Mouse (Mus musculus) intestine, embryonic 16.5 days (tissue): Measurements from ENCODE around the gene Sugp2. TPM values are rescaled to one million over a fixed set of nuclear protein-coding genes. Genes with fewer than 3 reads are reported as not detected.
A peak's percentile ranks its signal among the peaks of the same experiment; 100 is the strongest.

ENCODE experiments used
- ATAC-seq: fragments of 200-750 bp; cut with Nextera tagmentation; 2 replicates; pipeline ENCODE4 v1.8.0; 2017; ENCODE audit warnings: moderate TSS enrichment, moderate library complexity
- H3K27ac ChIP-seq: fragments of 300-500 bp; sonication (generic); 2 replicates; pipeline ENCODE4 v1.5.1; 2014; ENCODE audit warnings: mild to moderate bottlenecking, low read length
- H3K27me3 ChIP-seq: fragments of 300-500 bp; sonication (generic); replicated peaks from 2 replicates; pipeline ENCODE4 v1.6.1; 2014; ENCODE audit warnings: low read length, control low read depth, mixed read lengths; ENCODE audit not compliant: control insufficient read depth, insufficient read depth
- H3K36me3 ChIP-seq: fragments of 300-500 bp; sonication (generic); 2 replicates; pipeline ENCODE4 v1.6.1; 2014; ENCODE audit warnings: low read length, control low read depth; ENCODE audit not compliant: control insufficient read depth, insufficient read depth
- H3K4me1 ChIP-seq: fragments of 300-500 bp; sonication (generic); 2 replicates; pipeline ENCODE4 v1.6.1; 2014; ENCODE audit warnings: low read length, control low read depth, mixed read lengths; ENCODE audit not compliant: control insufficient read depth, insufficient read depth
- H3K4me2 ChIP-seq: fragments of 300-500 bp; sonication (generic); 2 replicates; pipeline ENCODE4 v1.6.1; 2014; ENCODE audit warnings: low read depth, low read length, control low read depth
- H3K4me3 ChIP-seq: fragments of 300-500 bp; sonication (generic); 2 replicates; pipeline ENCODE4 v1.5.1; 2014; ENCODE audit warnings: mild to moderate bottlenecking, low read length
- H3K9ac ChIP-seq: fragments of 300-500 bp; sonication (generic); 2 replicates; pipeline ENCODE4 v1.6.1; 2014; ENCODE audit warnings: low read depth, low read length
- H3K9me3 ChIP-seq: fragments of 300-500 bp; sonication (generic); 2 replicates; pipeline ENCODE4 v1.6.1; 2016; ENCODE audit warnings: low read length, control low read depth; ENCODE audit not compliant: control insufficient read depth
- WGBS: fragments of 180-500 bp; shearing (Covaris S2); extraction: QIAGEN DNeasy Blood & Tissue Kit; methylation state at CpG from one replicate; pipeline ENCODE4 v1.1.7; 2014; 5-methylcytosine and 5-hydroxymethylcytosine counted together
- polyA plus RNA-seq: library from polyadenylated mRNA; unstranded; fragments of >200 nt; fragmentation: Nextera tagmentation; extraction: Ambion mirVana; gene quantifications from 2 replicates; pipeline ENCODE4 v1.2.1, GENCODE M21; 2015

Gene Sugp2
- polyA plus RNA-seq, 1 experiment from 2014 or later: 18.1 TPM

GRCm38 (mm10) chr8:70268311-70268710 lies 34.3 kb downstream of the Sugp2 start:
- Histone ChIP-seq H3K9ac (no peak overlapping the region), H3K27ac (no peak overlapping the region), H3K4me1 (no peaks in the 10 kb centered on the region), H3K4me2 (no peak overlapping the region), H3K36me3 (no peaks in the 10 kb centered on the region), H3K4me3 (no peak overlapping the region), H3K9me3 (no peaks in the 10 kb centered on the region), H3K27me3 (no peaks in the 10 kb centered on the region)
- peak; percentile 29; the same call in 1 of the 2 replicates for ATAC-seq
- WGBS: 63% methylated on average over 5 of the region's 5 CpGs

- WGBS: 54% methylated on average over 11 of the region's 11 CpGs
- Histone ChIP-seq H3K4me2 (no peak overlapping the region), H3K36me3 (no peaks in the 10 kb centered on the region), H3K4me3 (no peak overlapping the region), H3K27me3 (no peaks in the 10 kb centered on the region), H3K27ac (no peak overlapping the region), H3K4me1 (no peaks in the 10 kb centered on the region), H3K9me3 (no peaks in the 10 kb centered on the region), H3K9ac (no peak overlapping the region)
- 0 out of 2 replicates have a peak, but pooled peaks have one; percentile 10 for ATAC-seq
These were observed 35.0 kb downstream of the Sugp2 start for GRCm38 (mm10) chr8:70268799-70269565.

- H3K36me3 ChIP-seq: no peaks in the 10 kb centered on the region
- WGBS: 51% methylated on average over 3 of the region's 3 CpGs
- no peak overlapping the region for H3K27ac ChIP-seq
- ATAC-seq: peak; percentile 76
- H3K4me2 ChIP-seq: no peak overlapping the region
- H3K9ac ChIP-seq: no peak overlapping the region
- no peak overlapping the region for H3K4me3 ChIP-seq
- no peaks in the 10 kb centered on the region for H3K4me1 ChIP-seq
- no peaks in the 10 kb centered on the region for H3K27me3 ChIP-seq
- H3K9me3 ChIP-seq: no peaks in the 10 kb centered on the region
These were observed 38.9 kb downstream of the Sugp2 start for GRCm38 (mm10) chr8:70272949-70273348.

DNA sequence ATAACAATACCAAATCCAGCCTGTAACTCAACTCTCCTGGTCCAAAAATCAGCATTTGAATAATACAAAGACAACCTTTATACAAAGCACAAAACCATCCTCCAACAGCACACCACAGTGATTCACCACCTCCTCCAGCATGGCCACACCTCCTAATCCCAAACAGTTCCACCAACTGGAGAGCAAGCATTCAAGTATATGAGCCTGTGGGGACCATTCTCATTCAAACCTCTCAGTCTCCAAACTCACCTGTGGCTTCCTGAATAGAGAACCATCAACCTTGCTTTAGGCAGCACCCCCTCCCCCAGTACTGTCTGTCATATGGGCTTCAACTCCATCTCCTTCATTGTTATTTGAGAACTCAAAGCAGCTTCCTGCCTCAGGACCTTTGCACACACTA lies 40.3 kb downstream of the Sugp2 start:
- Histone ChIP-seq H3K9ac (no peak overlapping the region), H3K36me3 (no peaks in the 10 kb centered on the region), H3K4me2 (no peak overlapping the region), H3K4me1 (no peaks in the 10 kb centered on the region), H3K4me3 (no peak overlapping the region), H3K9me3 (no peaks in the 10 kb centered on the region), H3K27me3 (no peaks in the 10 kb centered on the region), H3K27ac (no peak overlapping the region)
- ATAC-seq: no peak

DNA sequence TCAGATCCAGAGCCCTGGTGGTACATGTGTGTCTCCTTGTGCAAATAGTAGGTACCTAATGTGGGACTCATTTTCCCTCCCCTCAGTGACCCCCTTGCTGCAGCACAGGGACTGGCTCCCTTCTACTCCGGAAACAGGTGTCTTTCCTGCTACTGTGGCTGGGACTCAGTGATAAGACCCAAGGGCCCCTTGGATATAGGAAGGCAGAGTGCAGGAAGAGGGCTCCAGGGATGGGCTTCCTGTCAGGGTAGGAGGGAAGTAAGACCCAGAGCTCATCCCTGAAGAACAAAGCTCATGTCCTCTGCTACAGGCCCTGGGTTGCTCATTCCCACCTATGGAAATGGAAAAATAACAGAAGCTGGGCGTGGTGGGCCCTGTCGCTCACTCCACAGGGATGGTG lies 42.5 kb downstream of the Sugp2 start:
- no peaks in the 10 kb centered on the region for H3K36me3 ChIP-seq
- H3K9ac ChIP-seq: no peak overlapping the region
- H3K27ac ChIP-seq: no peak overlapping the region
- H3K27me3 ChIP-seq: no peaks in the 10 kb centered on the region
- no peaks in the 10 kb centered on the region for H3K4me1 ChIP-seq
- no peak for ATAC-seq
- 86% methylated on average over 3 of the region's 3 CpGs for WGBS
- no peak overlapping the region for H3K4me2 ChIP-seq
- no peaks in the 10 kb centered on the region for H3K9me3 ChIP-seq
- no peak overlapping the region for H3K4me3 ChIP-seq

- ATAC-seq: no peak
- H3K4me1 ChIP-seq: no peaks in the 10 kb centered on the region
- H3K36me3 ChIP-seq: no peaks in the 10 kb centered on the region
- no peak overlapping the region for H3K4me3 ChIP-seq
- no peak overlapping the region for H3K27ac ChIP-seq
- no peak overlapping the region for H3K4me2 ChIP-seq
- 58% methylated on average over 15 of the region's 15 CpGs for WGBS
- no peaks in the 10 kb centered on the region for H3K27me3 ChIP-seq
- no peaks in the 10 kb centered on the region for H3K9me3 ChIP-seq
- peak overlapping the region; percentile 10; the same call in 1 of the 2 replicates for H3K9ac ChIP-seq
These were observed 44.1 kb downstream of the Sugp2 start for GRCm38 (mm10) chr8:70278175-70278574.

DNA sequence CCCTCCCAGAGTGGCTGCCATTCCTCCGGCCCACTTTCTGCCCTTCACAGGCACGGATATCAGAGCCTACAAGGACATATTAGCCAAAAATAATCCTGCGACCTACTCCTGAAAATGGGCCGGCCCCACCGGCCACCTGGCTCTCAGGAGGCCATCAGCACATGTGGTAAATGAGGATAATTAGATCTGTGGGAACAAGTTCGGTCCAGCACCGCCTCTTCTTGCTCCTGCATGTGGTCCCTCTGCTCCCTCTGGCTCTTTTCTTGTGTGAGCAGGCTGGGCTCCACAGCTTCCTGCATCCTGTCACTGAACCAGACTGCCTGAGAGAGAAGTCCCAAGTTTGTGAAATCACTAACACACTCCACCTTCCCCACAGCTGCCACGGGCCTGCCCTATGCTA lies 45.2 kb downstream of the Sugp2 start:
- H3K4me1 ChIP-seq: peaks cover 4% of the 10 kb centered on the region; the same call in 1 of the 2 replicates
- 62% methylated on average over 8 of the region's 8 CpGs for WGBS
- H3K27me3 ChIP-seq: no peaks in the 10 kb centered on the region
- ATAC-seq: no peak
- H3K4me3 ChIP-seq: no peak overlapping the region
- H3K9ac ChIP-seq: 0 out of 2 replicates have a peak overlapping the region, but pooled peaks have one; percentile 5
- no peaks in the 10 kb centered on the region for H3K36me3 ChIP-seq
- no peaks in the 10 kb centered on the region for H3K9me3 ChIP-seq
- no peak overlapping the region for H3K27ac ChIP-seq
- no peak overlapping the region for H3K4me2 ChIP-seq

- peak; percentile 14; the same call in 1 of the 2 replicates for ATAC-seq
- peaks cover 3% of the 10 kb centered on the region; the same call in 1 of the 2 replicates for H3K36me3 ChIP-seq
- no peak overlapping the region for H3K4me2 ChIP-seq
- H3K27ac ChIP-seq: no peak overlapping the region
- no peak overlapping the region for H3K4me3 ChIP-seq
- WGBS: 41% methylated on average over 3 of the region's 3 CpGs
- no peaks in the 10 kb centered on the region for H3K9me3 ChIP-seq
- no peaks in the 10 kb centered on the region for H3K27me3 ChIP-seq
- H3K4me1 ChIP-seq: peaks cover 4% of the 10 kb centered on the region; the same call in 1 of the 2 replicates
- H3K9ac ChIP-seq: no peak overlapping the region
These were observed 47.0 kb downstream of the Sugp2 start for GRCm38 (mm10) chr8:70281001-70281400.

GRCm38 (mm10) chr8:70282603-70283135 lies 48.6 kb downstream of the Sugp2 start, which contains the start of gene Homer3:
Gene Homer3 (plus strand): TSS chr8:70282827.
- peak within 1 kb of the TSS; percentile 73 for H3K27ac ChIP-seq
- peak within 1 kb of the TSS; percentile 89 for H3K4me3 ChIP-seq
- H3K9me3 ChIP-seq: no peaks in the 10 kb centered on the region
- H3K36me3 ChIP-seq: peaks cover 19% of the 10 kb centered on the region
- peak; percentile 95 for ATAC-seq
- peak within 1 kb of the TSS; percentile 89 for H3K4me2 ChIP-seq
- peaks cover 4% of the 10 kb centered on the region; the same call in 1 of the 2 replicates for H3K4me1 ChIP-seq
- peak within 1 kb of the TSS; percentile 98 for H3K9ac ChIP-seq
- WGBS: under 1% methylated on average over 36 of the region's 36 CpGs
- H3K27me3 ChIP-seq: no peaks in the 10 kb centered on the region
